Mouse (Mus musculus) neutrophil, adult 5-6 weeks (primary cell): ENCODE measurements around the gene 4930550C14Rik. TPM values are rescaled to one million over a fixed set of nuclear protein-coding genes. Genes with fewer than 3 reads are reported as not detected.

Experiments used
- total RNA-seq: library from RNA; stranded (forward); fragments of 200-1000 nt; gene quantifications from 2 replicates; pipeline ENCODE4 v1.2.3, GENCODE M21; 2017

The 4930550C14Rik gene
- total RNA-seq, 1 experiment from 2014 or later, result 0.58 TPM

Other genes starting within 250 kb of the 4930550C14Rik start
- gene Ddx10, start 154.3 kb upstream of the 4930550C14Rik start, total RNA-seq, result 43.8 and 46.8 TPM in 2 replicates
- 0.25 and 0.47 TPM in 2 replicates for gene Exph5, start 100.7 kb upstream of the 4930550C14Rik start, total RNA-seq
- 0.12 and 0.35 TPM in 2 replicates for gene Kdelc2, start 18.3 kb upstream of the 4930550C14Rik start, total RNA-seq
- gene Atm, start 134.4 kb downstream of the 4930550C14Rik start, total RNA-seq, result 52.5 and 58.7 TPM in 2 replicates
- gene Npat, start 134.7 kb downstream of the 4930550C14Rik start, total RNA-seq, result 13.5 and 14.0 TPM in 2 replicates
- gene Acat1, start 208.1 kb downstream of the 4930550C14Rik start, total RNA-seq, result 29.9 and 34.6 TPM in 2 replicates